In the genomic region with DNA sequence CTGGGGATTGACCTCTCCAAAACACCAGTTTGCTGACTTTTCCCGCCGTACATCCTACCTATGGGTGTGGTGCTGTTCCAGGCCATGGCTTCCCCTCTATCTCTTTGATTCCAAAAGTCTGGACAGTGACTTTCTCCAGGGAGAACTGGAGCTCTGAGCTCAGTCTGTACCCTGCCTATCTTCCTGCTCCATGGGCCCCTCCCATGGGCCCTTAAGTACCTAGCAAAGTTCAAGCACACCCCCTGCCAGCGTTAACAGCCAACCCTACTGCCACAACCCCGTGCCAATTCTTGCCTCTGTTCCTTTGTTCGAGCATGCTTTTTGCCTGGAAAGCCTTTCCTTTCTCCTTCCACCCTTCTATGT, we compare ENCODE assay signal across 8 mouse cellular contexts. TPM values are rescaled to one million over a fixed set of nuclear protein-coding genes. Genes with fewer than 3 reads are reported as not detected.
A peak's percentile ranks its signal among the peaks of the same experiment; 100 is the strongest.
DNase-seq lines count a peak whose midpoint lies in the region; ATAC-seq and TF ChIP-seq lines count a peak whose summit lies in the region.

No protein-coding gene starts in this region.

- H3K4me1 ChIP-seq in heart, embryonic 14.5 days (ENCODE audit: control insufficient read depth in 2 of 2, insufficient read depth in 2 of 2, low read length in 2 of 2): peaks cover 14 to 17% of the 10 kb centered on the region in 2 experiments
- H3K4me1 ChIP-seq in MEL (ENCODE audit: control insufficient read depth in 1 of 2, insufficient read depth in 2 of 2, low read length in 2 of 2): peaks cover 3 to 12% of the 10 kb centered on the region in 2 experiments; a peak in 3 of 4 replicates
- H3K4me1 ChIP-seq in hindbrain, embryonic 12.5 days: peaks cover 23% of the 10 kb centered on the region
- peaks cover 20% of the 10 kb centered on the region for H3K4me1 ChIP-seq in midbrain, embryonic 10.5 days

- peaks cover 27% of the 10 kb centered on the region for H3K36me3 ChIP-seq in heart, embryonic 14.5 days (ENCODE audit: control insufficient read depth, insufficient read depth, low read length)
- H3K36me3 ChIP-seq in MEL (ENCODE audit: control insufficient read depth in 1 of 2, insufficient read depth in 2 of 2, low read length in 2 of 2): peaks cover 2 to 5% of the 10 kb centered on the region in 2 experiments; a peak in 2 of 4 replicates
- H3K36me3 ChIP-seq in hindbrain, embryonic 12.5 days: 0 out of 2 replicates have a peak, but pooled peaks cover 18% of the 10 kb centered on the region
- H3K36me3 ChIP-seq in midbrain, embryonic 10.5 days: peaks cover 38% of the 10 kb centered on the region

- TF ChIP-seq POLR2A in MEL (IDR thresholded peaks at IDR 0.05; ENCODE audit: control insufficient read depth in 1 of 2, insufficient read depth in 1 of 2, low read depth in 1 of 2, low read length in 2 of 2, poor library complexity in 1 of 2): no peak

- peaks cover 8% of the 10 kb centered on the region for H3K79me2 ChIP-seq in MEL (ENCODE audit: control insufficient read depth, insufficient read depth, low read length, poor library complexity)

- TF ChIP-seq EP300 in MEL (IDR thresholded peaks at IDR 0.05; ENCODE audit: low read depth in 1 of 2, low read length in 2 of 2): no peak

- peak; percentile 11; the same call in 1 of the 2 replicates for ATAC-seq in heart, embryonic 14.5 days (ENCODE audit: insufficient number of reproducible peaks, insufficient read depth, low FRiP score, low read depth)
- ATAC-seq in hindbrain, embryonic 12.5 days (ENCODE audit: low FRiP score): peak; percentile 43
- ATAC-seq in monocyte, adult 5-6 weeks (replicated peaks; ENCODE audit: insufficient number of reproducible peaks, low FRiP score, low TSS enrichment, poor library complexity, severe bottlenecking): no peak

- H3K9ac ChIP-seq in heart, embryonic 14.5 days (ENCODE audit: low read length): peak overlapping the region; percentile 87
- H3K9ac ChIP-seq in MEL (ENCODE audit: control insufficient read depth, low read depth, low read length, poor library complexity, severe bottlenecking): peak overlapping the region; percentile 86
- H3K9ac ChIP-seq in hindbrain, embryonic 12.5 days: peak overlapping the region; percentile 75

- H3K27me3 ChIP-seq in heart, embryonic 14.5 days (ENCODE audit: control insufficient read depth, insufficient read depth, low read length): no peaks in the 10 kb centered on the region
- H3K27me3 ChIP-seq in MEL (ENCODE audit: control insufficient read depth in 1 of 2, insufficient read depth in 2 of 2, low read length in 2 of 2): no peaks in the 10 kb centered on the region
- H3K27me3 ChIP-seq in hindbrain, embryonic 12.5 days: no peaks in the 10 kb centered on the region
- H3K27me3 ChIP-seq in midbrain, embryonic 10.5 days (ENCODE audit: low read depth, poor library complexity, severe bottlenecking): no peaks in the 10 kb centered on the region

- peak overlapping the region; percentile 85 for H3K4me2 ChIP-seq in heart, embryonic 14.5 days (ENCODE audit: low read length)
- H3K4me2 ChIP-seq in hindbrain, embryonic 12.5 days (replicated peaks): peak overlapping the region; percentile 98

- no peaks in the 10 kb centered on the region for H3K9me3 ChIP-seq in heart, embryonic 14.5 days (ENCODE audit: control insufficient read depth, low read length)
- H3K9me3 ChIP-seq in MEL (replicated peaks; ENCODE audit: insufficient read depth, low read length): no peaks in the 10 kb centered on the region
- no peaks in the 10 kb centered on the region for H3K9me3 ChIP-seq in hindbrain, embryonic 12.5 days (replicated peaks)
- no peaks in the 10 kb centered on the region for H3K9me3 ChIP-seq in midbrain, embryonic 10.5 days (replicated peaks)

- WGBS in heart, embryonic 14.5 days: 18% methylated on average over 5 of the region's 5 CpGs
- 30% methylated on average over 5 of the region's 5 CpGs for WGBS in hindbrain, embryonic 12.5 days
- 34% methylated on average over 5 of the region's 5 CpGs for whole genome bisulfite sequencing in midbrain, embryonic 10.5 days

- no peak for DNase-seq in heart, postnatal 36 days
- DNase-seq in MEL (ENCODE audit: low read depth, low spot score): no peak
- no peak for DNase-seq in midbrain, embryonic 10.5 days (ENCODE audit: low spot score)
- no peak for DNase-seq in right cerebral cortex, postnatal 14 days
- no peak for DNase-seq in adrenal gland, adult 8-10 months

- H3K4me3 ChIP-seq in heart, embryonic 14.5 days (ENCODE audit: control insufficient read depth in 1 of 2, insufficient read depth in 1 of 2, low read depth in 1 of 2, low read length in 2 of 2): peak overlapping the region; percentile 73 to 77
- peak overlapping the region; percentile 64 to 66 for H3K4me3 ChIP-seq in MEL (ENCODE audit: control insufficient read depth in 1 of 2, insufficient read depth in 1 of 2, low read depth in 2 of 2, low read length in 2 of 2)
- peak overlapping the region; percentile 66 for H3K4me3 ChIP-seq in hindbrain, embryonic 12.5 days
- H3K4me3 ChIP-seq in midbrain, embryonic 10.5 days: peak overlapping the region; percentile 73

- intact Hi-C loops in heart, postnatal 36 days (cut with DNase I): no loop called here

- no peak for TF ChIP-seq CTCF in MEL (IDR thresholded peaks at IDR 0.05 in 2 of 3, conservative IDR thresholded peaks at IDR 0.05 in 1 of 3; ENCODE audit: control insufficient read depth in 1 of 3, insufficient read depth in 1 of 3, low read depth in 2 of 3, low read length in 3 of 3, poor library complexity in 1 of 3, severe bottlenecking in 1 of 3)

- no peak for TF ChIP-seq RAD21 in MEL (IDR thresholded peaks at IDR 0.05; ENCODE audit: low read depth, low read length)

- peak overlapping the region; percentile 58 to 82 for H3K27ac ChIP-seq in heart, embryonic 14.5 days (replicated peaks in 1 of 2; ENCODE audit: control insufficient read depth in 1 of 2, insufficient read depth in 1 of 2, low read depth in 2 of 2, low read length in 2 of 2)
- H3K27ac ChIP-seq in MEL (ENCODE audit: control insufficient read depth, low read depth, low read length): peak overlapping the region; percentile 85
- peak overlapping the region; percentile 73 for H3K27ac ChIP-seq in hindbrain, embryonic 12.5 days
- H3K27ac ChIP-seq in midbrain, embryonic 10.5 days (replicated peaks): peak overlapping the region; percentile 94

TF ChIP-seq in MEL, 35 proteins besides CTCF, POLR2A, EP300 and RAD21:
- TF ChIP-seq RCOR1 (IDR thresholded peaks at IDR 0.05; ENCODE audit: low read depth, low read length): 0 out of 2 replicates have a peak, but pooled peaks have one; percentile 20
- peak; percentile 14; the same call in 1 of the 2 replicates for TF ChIP-seq MXI1 (IDR thresholded peaks at IDR 0.05; ENCODE audit: low read depth, low read length)
- TF ChIP-seq ZMIZ1 (IDR thresholded peaks at IDR 0.05; ENCODE audit: low read depth, low read length): peak; percentile 51; the same call in 1 of the 2 replicates
- 0 out of 2 replicates have a peak, but pooled peaks have one; percentile 13 for TF ChIP-seq MAZ (IDR thresholded peaks at IDR 0.05; ENCODE audit: low read depth, low read length)
- TF ChIP-seq TCF12 (IDR thresholded peaks at IDR 0.05; ENCODE audit: low read depth, low read length): no peak

RNA-seq across cellular contexts. Expression of gene Dsn1, which starts 0.3 kb away (rescaled TPM):
- 35.9 and 36.8 TPM in 2 replicates for polyA plus RNA-seq in heart, embryonic 14.5 days (2014; fragmentation: Nextera tagmentation; extraction: Ambion mirVana)
- total RNA-seq in heart, postnatal 36 days (2021): 1 to 10 TPM; 1.6 to 2.2 TPM
- 27.1 and 29.3 TPM in 2 replicates for total RNA-seq in MEL (2012; rRNA removed)
- polyA plus RNA-seq in MEL (2012; ENCODE audit: insufficient read depth in 1 of 2, insufficient read length in 2 of 2, low read depth in 1 of 2, low replicate concordance in 2 of 2, missing spikeins in 1 of 2): 10 to 100 TPM in 1 of 2 experiments, not detected in 1; 33.2 TPM
- polyA plus RNA-seq in hindbrain, embryonic 12.5 days (2016; fragmentation: Nextera tagmentation; extraction: Ambion mirVana): 35.1 and 36.5 TPM in 2 replicates
- polyA plus RNA-seq in midbrain, embryonic 10.5 days (2016; fragmentation: Nextera tagmentation; extraction: Ambion mirVana): 52.4 and 57.5 TPM in 2 replicates
- 13.4 to 31.9 TPM (median 17.8 TPM) in 3 replicates for total RNA-seq in monocyte, adult 5-6 weeks (2017)
- 1 to 10 TPM; 4.8 to 7.7 (median 6.4) TPM for total RNA-seq in adrenal gland, adult 8-10 months (2022)

RNA-seq across cellular contexts. Expression of gene Ndrg3, which starts 15.4 kb away (rescaled TPM):
- 32.0 and 32.9 TPM in 2 replicates for polyA plus RNA-seq in heart, embryonic 14.5 days (2014; fragmentation: Nextera tagmentation; extraction: Ambion mirVana)
- 10 to 100 TPM; 20.0 to 24.9 TPM for total RNA-seq in heart, postnatal 36 days (2021)
- total RNA-seq in MEL (2012; rRNA removed): 19.0 and 20.1 TPM in 2 replicates
- polyA plus RNA-seq in MEL (2012; ENCODE audit: insufficient read depth in 1 of 2, insufficient read length in 2 of 2, low read depth in 1 of 2, low replicate concordance in 2 of 2, missing spikeins in 1 of 2): 10 to 100 TPM in 1 of 2 experiments, not detected in 1; 39.6 TPM
- 55.6 and 58.7 TPM in 2 replicates for polyA plus RNA-seq in hindbrain, embryonic 12.5 days (2016; fragmentation: Nextera tagmentation; extraction: Ambion mirVana)
- polyA plus RNA-seq in midbrain, embryonic 10.5 days (2016; fragmentation: Nextera tagmentation; extraction: Ambion mirVana): 43.5 and 46.0 TPM in 2 replicates
- total RNA-seq in monocyte, adult 5-6 weeks (2017): 33.9 to 42.9 TPM (median 39.3 TPM) in 3 replicates
- 10 to 100 TPM; 54.3 to 81.0 (median 75.3) TPM for total RNA-seq in adrenal gland, adult 8-10 months (2022)
